ENCODE assay signal across 23 mouse cellular contexts in genomic region chr5:107444251-107444650, GRCm38 (mm10). TPM values are rescaled to one million over a fixed set of nuclear protein-coding genes. Genes with fewer than 3 reads are reported as not detected.
"Had no signal": no experiment of that assay in that cellular context is flagged by ENCODE, and none has a peak within 500 bp of the region (broad histone marks: within the 10 kb centered on the region; RNA-seq: fewer than 3 reads in every experiment).

No protein-coding gene starts in this region.

- H3K9ac ChIP-seq: limb, embryonic 12.5 days; limb, embryonic 15.5 days; liver, embryonic 14.5 days; liver, postnatal 0 days; lung, embryonic 14.5 days; midbrain, embryonic 12.5 days; neural tube, embryonic 12.5 days; stomach, embryonic 15.5 days had no signal

- H3K4me1 ChIP-seq: midbrain, embryonic 12.5 days; neural tube, embryonic 12.5 days; stomach, embryonic 15.5 days had no signal

- H3K9me3 ChIP-seq: limb, embryonic 12.5 days; limb, embryonic 15.5 days; midbrain, embryonic 12.5 days; neural tube, embryonic 12.5 days; stomach, embryonic 15.5 days had no signal

- H3K4me3 ChIP-seq: limb, embryonic 12.5 days; limb, embryonic 15.5 days; midbrain, embryonic 12.5 days; neural tube, embryonic 12.5 days; stomach, embryonic 15.5 days had no signal

- ATAC-seq: liver, postnatal 0 days; lung, postnatal 0 days had no signal

- H3K27ac ChIP-seq: limb, embryonic 12.5 days; limb, embryonic 15.5 days; liver, embryonic 14.5 days; macrophage; midbrain, embryonic 12.5 days; neural tube, embryonic 12.5 days; stomach, embryonic 15.5 days had no signal

- DNase-seq: kidney, adult 9 months; kidney, postnatal 14 days; kidney, postnatal 4 days; left cerebral cortex, postnatal 4 days; liver, postnatal 0 days; lung, embryonic 14.5 days; right cerebral cortex, adult 18-20 months; right cerebral cortex, postnatal 14 days; right cerebral cortex, postnatal 4 days; thymus, postnatal 25 days had no signal

- H3K36me3 ChIP-seq: limb, embryonic 15.5 days; midbrain, embryonic 12.5 days; neural tube, embryonic 12.5 days; stomach, embryonic 15.5 days had no signal

- H3K4me2 ChIP-seq: limb, embryonic 12.5 days; limb, embryonic 15.5 days; liver, embryonic 11.5 days; lung, embryonic 14.5 days; midbrain, embryonic 12.5 days; neural tube, embryonic 12.5 days; stomach, embryonic 15.5 days had no signal

- H3K27me3 ChIP-seq: limb, embryonic 12.5 days; limb, embryonic 15.5 days; midbrain, embryonic 12.5 days; neural tube, embryonic 12.5 days; stomach, embryonic 15.5 days had no signal

RNA-seq across cellular contexts. Expression of gene Lpcat2b, which starts 12.9 kb away (rescaled TPM):
- total RNA-seq: left cerebral cortex, postnatal 4 days; megakaryocyte, adult 5-6 weeks; midbrain, postnatal 0 days had no signal
- polyA plus RNA-seq: kidney, embryonic 16.5 days; limb, embryonic 12.5 days; limb, embryonic 15.5 days; liver, embryonic 11.5 days; liver, embryonic 14.5 days; liver, postnatal 0 days; lung, embryonic 14.5 days; lung, postnatal 0 days; macrophage; midbrain, embryonic 12.5 days; midbrain, postnatal 0 days; neural tube, embryonic 12.5 days; stomach, embryonic 15.5 days; thymus, postnatal 0 days had no signal

RNA-seq across cellular contexts. Expression of gene Ephx4, which starts 41.7 kb away (rescaled TPM):
- total RNA-seq: megakaryocyte, adult 5-6 weeks had no signal
- polyA plus RNA-seq: macrophage had no signal
